Mouse (Mus musculus): ENCODE data around the gene Mapk12.

The Mapk12 gene

GRCm38 (mm10) chr15:89169431-89169830 is 28.9 kb upstream of the Mapk12 start:
- peak; percentile 80 for DNase-seq

DNA sequence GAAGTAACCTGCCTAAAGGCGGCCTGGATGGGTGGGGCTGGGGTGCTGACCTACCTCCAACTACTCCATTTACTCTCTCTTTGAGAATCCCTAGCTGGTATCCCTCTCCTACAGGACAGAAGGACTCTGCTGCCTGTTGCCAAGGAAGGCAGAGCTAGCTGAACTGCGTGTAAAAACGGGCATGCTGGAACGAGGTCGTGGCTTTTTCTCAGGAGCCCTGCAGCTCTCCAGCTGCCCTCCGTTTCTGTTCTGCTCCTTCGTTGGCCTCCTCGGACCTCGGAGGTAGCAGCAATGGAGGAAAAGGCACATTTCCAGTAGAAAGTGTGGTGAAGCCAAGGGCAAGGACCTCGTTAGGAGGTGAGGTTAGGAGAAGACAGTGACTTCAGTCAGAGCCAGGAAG is 28.4 kb upstream of the Mapk12 start:
- no peak for DNase-seq

DNA sequence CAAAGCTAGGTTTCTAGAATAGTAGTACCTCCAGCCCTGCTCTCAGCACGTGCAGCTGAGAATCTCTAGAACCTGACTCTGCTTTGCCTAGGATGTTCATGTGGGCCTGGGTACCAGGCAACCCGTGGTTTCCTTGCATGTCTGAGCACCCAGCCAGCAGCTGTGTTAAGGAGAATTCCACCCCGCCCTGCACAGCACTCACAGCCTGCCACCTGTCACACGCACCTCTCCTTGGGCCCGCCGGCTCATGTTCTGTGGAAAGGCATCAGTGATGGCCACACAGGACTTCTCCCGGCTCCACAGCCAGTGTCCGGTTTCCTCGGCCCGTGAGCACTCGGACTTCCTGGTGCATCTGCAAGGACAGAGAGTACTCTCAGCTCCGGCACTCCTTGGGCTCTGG is 25.0 kb upstream of the Mapk12 start:
- DNase-seq: no peak

- DNase-seq: no peak
Measured at GRCm38 (mm10) chr15:89161397-89161796, 20.9 kb upstream of the Mapk12 start.

GRCm38 (mm10) chr15:89158516-89158915 is 18.0 kb upstream of the Mapk12 start:
- no peak for DNase-seq

DNA sequence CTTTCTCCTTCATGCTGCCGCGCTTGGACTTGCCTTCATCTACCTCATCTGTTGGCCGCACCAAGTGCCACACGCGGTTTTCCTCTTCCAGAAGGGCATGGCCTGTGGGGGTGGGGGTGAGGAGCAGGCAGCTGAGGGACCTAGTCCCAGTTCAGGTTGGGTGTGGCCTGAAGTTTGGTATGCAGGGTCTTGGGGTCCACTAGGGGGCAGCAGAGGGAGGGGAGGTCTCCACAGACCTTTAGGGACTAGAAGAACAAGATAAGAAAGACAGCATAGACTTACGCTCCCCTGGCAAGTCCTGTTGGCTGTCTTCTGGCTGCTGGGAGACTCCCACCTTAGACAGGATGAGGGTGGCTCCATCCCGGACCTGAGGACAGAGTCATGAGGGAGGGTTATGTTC is 17.5 kb upstream of the Mapk12 start:
- DNase-seq: peak; percentile 78

- no peak for DNase-seq
Measured at GRCm38 (mm10) chr15:89152312-89152711, 11.8 kb upstream of the Mapk12 start.

- no peak for DNase-seq
Measured at GRCm38 (mm10) chr15:89150041-89150390, 9.5 kb upstream of the Mapk12 start.

GRCm38 (mm10) chr15:89149271-89150040 is 9.0 kb upstream of the Mapk12 start, which contains the start of gene Mapk11:
Gene Mapk11 (minus strand): TSS chr15:89149628.
- DNase-seq: peak; percentile 65

- DNase-seq: no peak
Measured at GRCm38 (mm10) chr15:89148496-89149270, 8.2 kb upstream of the Mapk12 start.

GRCm38 (mm10) chr15:89147895-89148294 is 7.4 kb upstream of the Mapk12 start:
- DNase-seq: no peak

DNA sequence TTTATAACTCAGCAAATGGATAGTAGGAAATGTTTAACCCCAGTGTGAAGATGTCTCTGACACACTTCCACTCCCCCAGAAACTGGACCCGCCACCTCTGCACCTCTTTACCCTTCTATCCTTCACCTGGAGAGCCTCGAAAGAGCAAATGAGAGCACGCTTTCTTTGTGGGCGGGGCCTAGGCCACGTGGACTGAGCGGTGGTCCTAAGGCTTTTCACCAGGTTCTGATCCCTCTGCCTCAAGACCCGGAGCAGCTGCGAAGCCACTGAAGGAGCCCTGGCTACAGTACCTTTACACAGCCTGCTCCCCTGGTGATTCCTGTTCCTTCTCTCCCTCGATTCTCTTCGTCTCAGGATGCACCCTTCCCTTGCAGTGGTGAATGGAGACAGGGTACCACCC is 7.0 kb upstream of the Mapk12 start:
- DNase-seq: no peak

- peak; percentile 55 for DNase-seq
Measured at GRCm38 (mm10) chr15:89147024-89147423, 6.5 kb upstream of the Mapk12 start.

- peak; percentile 73 for DNase-seq
Measured at GRCm38 (mm10) chr15:89146537-89146936, 6.0 kb upstream of the Mapk12 start.

- DNase-seq: no peak
Measured at GRCm38 (mm10) chr15:89145813-89146350, 5.4 kb upstream of the Mapk12 start.

DNA sequence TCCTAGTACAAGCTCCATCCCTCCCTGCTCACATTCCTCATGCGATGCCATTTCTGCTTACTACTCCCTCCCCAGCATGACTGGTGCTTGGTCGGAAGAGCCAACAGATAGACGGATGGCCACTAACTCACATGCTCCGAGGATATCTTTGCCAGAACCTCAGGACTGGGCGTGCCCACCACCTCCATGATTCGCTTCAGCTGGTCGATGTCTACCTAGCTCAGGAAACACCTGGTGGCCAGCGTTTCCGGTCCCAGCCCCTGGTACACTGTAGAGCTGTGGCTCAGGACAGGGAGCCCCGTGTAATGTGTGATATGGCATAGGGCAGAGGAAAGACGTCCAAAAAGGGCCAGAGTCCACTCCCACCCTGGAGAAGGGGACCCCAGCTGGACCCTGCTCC is 4.5 kb upstream of the Mapk12 start:
- no peak for DNase-seq

- DNase-seq: no peak
Measured at GRCm38 (mm10) chr15:89143134-89143533, 2.6 kb upstream of the Mapk12 start.

GRCm38 (mm10) chr15:89141905-89142304 is 1.4 kb upstream of the Mapk12 start:
- no peak for DNase-seq

GRCm38 (mm10) chr15:89141443-89141842 is 940 bp upstream of the Mapk12 start:
- DNase-seq: no peak

- DNase-seq: peak; percentile 66
Measured at GRCm38 (mm10) chr15:89140048-89140658, 350 bp downstream of the Mapk12 start.

GRCm38 (mm10) chr15:89138531-89138930 is 2.0 kb downstream of the Mapk12 start:
- no peak for DNase-seq

DNA sequence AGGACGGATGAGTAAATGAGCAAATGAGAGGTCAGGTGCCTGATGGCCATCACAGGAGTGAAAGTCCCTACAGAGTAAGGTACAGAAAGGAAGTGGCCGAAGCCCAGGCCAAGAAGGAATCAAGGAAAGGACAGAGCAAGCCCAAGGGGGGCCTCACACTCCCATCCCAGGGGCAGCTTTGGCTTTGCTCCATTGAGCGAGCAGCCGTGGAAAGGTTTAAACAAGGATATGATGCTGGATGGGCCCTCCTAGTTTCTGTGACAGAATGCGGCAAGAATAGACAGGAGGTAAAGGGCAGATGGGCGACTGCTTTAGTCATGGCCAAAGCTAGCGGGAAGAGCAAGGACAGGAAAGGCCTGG is 2.5 kb downstream of the Mapk12 start:
- DNase-seq: no peak

DNA sequence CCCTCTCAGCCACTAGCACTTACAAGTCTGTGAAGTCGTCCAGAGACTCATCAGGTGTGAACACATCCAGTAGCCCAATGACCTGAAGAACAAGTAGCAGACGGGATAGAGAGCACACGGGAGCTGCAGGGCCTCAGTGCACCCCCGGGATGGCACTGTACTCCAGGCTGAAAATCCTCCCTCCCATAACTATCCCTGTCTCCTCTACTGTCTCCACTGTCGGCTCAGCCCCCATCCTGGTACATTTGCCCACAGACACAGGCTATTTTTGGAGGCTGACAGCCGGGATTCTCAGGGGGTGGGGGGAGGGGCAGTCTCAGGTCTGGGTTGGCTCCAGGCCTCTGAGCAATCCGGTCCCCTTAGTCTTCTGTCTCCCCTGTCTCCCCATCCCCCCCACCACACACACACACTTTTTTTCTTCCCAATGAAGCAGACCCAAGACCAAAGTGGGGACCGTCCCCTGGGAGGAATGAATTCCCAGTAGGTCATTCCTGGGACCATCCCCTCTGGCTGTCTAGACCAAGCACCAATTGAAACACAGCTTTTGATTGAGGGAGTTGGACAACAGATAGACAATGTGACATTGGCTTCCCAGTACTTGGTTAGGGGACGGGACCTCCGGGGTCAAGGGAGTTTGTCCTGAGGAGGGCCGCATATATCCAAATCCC is 3.0 kb downstream of the Mapk12 start:
- no peak for DNase-seq

Measured in right cerebral cortex, postnatal 14 days (tissue).